Mouse (Mus musculus) monocyte, adult 5-6 weeks (primary cell): Measurements from ENCODE around the gene Mdm2. TPM values are rescaled to one million over a fixed set of nuclear protein-coding genes. Genes with fewer than 3 reads are reported as not detected.

Source experiments
- ATAC-seq: fragments of 153-309, 156-312 bp; replicated peaks from 2 replicates; pipeline ENCODE4 v1.8.0; 2017; ENCODE audit warnings: mild to moderate bottlenecking; ENCODE audit not compliant: low TSS enrichment, insufficient number of reproducible peaks, severe bottlenecking, poor library complexity, low FRiP score
- total RNA-seq: library from RNA; stranded (forward); fragments of 200-1000, 200-491, 200-594 nt; gene quantifications from 3 replicates; pipeline ENCODE4 v1.2.3, GENCODE M21; 2017

Gene Mdm2
- total RNA-seq, 1 experiment from 2014 or later = 175 TPM

DNA sequence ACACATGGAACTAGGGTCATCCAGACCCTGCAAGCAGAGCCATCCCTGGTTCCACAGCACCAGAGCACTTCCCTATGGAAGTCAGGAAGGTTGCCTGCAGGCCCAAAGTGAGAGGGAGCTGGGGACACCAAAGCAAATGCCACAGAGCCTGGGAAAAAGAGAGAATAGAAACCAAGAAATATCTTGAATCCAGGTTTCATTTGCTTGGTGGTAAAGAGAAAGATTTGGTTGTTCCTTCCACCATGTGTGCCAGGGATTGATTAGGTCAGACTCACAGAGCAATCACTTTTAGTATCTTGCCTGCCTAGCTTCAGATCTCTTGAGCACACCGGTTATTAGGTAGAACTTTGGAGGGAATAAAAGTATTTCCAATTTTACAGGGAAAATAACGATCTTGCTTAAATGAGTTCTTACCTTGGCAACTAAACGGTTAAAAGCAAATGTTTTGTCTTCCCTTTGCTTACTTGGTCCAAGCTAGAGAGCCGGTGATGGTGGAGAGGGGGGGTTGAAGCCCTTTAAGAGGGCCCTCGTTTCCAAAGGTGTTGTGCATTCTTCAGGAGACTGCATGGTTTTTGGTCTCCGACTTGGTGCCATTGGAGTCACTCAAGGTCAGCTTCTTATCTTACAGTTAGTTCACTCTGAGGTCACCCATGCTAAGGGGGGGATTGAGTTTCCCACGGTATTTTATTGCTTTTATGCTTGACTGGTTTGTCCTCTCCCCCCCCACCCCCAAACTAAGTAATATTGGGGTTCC, 54.5 kb downstream of the Mdm2 start:
- no peak for ATAC-seq

GRCm38 (mm10) chr10:117655460-117655859, 55.1 kb downstream of the Mdm2 start:
- ATAC-seq = no peak

DNA sequence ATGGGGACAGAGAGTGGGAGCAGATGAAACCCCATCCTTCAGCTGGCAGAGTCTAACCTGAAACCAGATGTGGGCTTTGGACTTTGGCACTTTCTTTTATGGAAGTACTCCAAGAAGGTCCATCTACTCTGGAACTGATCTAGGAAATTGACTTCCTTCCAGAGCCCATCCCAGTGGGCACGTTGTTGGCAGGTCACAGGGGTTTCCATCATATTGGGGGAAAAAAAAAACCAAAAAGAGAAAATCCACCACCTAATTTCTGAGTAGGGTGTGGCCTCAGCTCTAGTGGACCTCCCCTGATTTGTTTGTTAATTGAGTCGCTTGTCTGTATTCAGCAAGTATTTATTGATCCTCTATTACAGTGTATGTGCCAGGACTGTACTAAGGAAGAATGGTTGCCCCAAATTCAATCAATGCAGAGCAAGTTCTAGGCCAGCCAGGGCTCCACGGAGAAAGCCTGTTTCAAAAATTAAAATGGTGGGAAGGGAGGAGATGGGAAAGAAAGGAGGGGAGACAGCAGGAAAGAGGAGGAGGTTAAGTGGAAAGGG, 55.9 kb downstream of the Mdm2 start:
- ATAC-seq = no peak

DNA sequence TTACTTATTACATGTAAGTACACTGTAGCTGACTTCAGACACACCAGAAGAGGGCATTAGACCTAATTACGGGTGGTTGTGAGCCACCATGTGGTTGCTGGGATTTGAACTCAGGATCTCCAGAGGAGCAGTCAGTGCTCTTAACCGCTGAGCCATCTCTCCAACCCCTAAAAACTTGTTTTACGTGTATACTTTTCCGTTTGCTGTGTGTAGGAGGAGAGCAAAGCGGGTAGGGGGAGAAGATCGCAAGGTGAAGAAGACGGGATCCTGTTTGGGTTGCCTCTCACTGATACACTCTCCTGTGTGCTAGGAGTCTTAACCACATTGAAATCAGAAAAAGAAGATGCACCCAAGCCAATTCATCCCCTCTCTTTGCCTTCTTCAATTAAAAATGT, 56.8 kb downstream of the Mdm2 start:
- no peak for ATAC-seq

- ATAC-seq = no peak
Measured at GRCm38 (mm10) chr10:117652930-117653778, 57.4 kb downstream of the Mdm2 start.

DNA sequence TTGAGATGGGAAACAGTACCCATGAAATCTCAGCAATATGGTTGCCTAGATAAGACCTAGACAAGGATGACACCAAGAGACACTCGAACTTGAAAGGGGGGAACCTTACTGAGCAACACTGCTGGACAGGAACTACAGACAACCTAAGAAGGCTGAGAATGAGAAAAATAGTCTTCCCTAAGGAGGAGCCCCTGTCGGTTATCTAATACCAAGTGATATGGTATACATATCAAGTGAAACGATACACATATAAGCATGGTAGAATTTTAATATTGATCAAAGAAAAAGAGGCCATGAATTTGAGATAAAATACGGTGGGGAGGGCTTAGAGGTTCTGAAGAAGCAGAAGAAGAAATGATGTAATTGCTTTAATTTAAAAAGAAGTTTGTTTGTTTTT, 58.2 kb downstream of the Mdm2 start:
- no peak for ATAC-seq

DNA sequence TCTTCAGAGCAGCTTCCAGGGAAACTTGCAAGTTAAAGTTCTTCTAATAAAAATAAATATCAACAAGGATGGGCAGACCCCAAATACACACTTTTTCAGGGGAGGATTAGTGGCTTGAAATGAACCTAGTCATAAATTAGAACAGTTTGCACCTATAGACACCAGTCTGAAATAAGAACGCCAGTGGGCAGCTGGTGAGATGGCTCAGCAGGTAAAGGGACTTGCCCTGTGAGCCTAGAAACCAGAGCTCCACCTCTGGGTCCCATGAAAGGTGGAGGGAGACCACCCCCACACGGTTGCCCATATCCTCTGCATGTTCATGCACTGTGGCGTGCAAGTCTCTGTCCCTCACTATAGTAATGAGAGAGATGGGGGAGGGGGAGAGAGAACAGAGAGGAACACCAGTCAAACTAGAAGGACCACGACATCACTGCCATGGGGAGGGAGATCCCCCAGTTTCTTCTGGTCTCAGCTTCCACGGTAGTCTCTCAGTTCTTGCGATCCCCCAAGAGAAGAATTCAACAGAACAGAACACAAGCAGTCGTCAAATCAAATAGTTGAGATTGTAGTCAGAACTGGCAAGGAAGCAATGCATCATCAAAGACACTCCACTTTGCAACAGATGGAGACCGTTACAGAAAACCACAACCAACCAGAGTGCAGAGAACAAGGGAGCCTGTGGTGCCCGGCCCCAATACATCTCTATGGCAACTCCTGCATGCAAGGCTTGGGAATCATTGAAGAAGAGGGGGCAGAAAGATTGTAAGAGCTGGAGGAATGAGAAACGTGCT, 58.8 kb downstream of the Mdm2 start:
- ATAC-seq = no peak

DNA sequence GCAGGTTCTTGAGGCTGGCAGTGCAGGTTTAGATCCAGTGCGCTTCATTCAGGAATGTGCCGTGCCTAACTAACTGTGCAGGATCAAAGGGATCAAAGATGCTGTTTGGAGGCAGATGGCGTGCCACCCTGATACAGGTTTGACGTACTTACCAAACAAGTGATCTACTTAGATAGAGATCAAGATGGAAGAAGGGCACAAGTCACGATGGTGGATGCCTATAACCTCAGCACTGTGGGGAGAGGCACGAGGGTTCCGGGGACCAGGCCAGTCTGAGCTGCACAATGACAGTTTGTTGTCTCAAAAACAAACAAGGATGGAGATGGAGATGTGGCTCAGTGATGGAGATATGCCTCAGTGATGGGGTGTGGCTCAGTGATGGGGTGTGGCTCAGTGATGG, 59.8 kb downstream of the Mdm2 start:
- no peak for ATAC-seq

- ATAC-seq = no peak
Measured at GRCm38 (mm10) chr10:117650042-117650655, 60.4 kb downstream of the Mdm2 start.

GRCm38 (mm10) chr10:117649292-117650041, 61.1 kb downstream of the Mdm2 start:
- no peak for ATAC-seq

GRCm38 (mm10) chr10:117648643-117649042, 61.9 kb downstream of the Mdm2 start:
- ATAC-seq = no peak

GRCm38 (mm10) chr10:117647964-117648472, 62.5 kb downstream of the Mdm2 start:
- no peak for ATAC-seq

DNA sequence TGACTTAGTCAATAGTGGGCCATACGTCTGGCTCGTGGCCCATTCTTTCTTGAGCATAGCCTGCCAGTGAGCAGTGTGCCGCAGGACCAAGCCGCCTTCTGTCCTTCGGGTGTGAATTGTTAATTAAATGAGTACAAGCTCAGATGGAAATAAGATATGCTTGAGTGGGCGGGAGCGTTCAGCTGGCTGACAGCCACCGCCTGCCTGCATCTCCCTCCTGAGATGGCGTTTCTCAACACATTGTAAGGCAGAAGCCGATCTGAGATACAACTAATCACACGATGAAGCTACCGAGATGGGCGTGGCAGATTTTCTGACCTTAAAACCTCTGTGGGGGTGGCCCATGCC, 63.4 kb downstream of the Mdm2 start:
- ATAC-seq = no peak

GRCm38 (mm10) chr10:117646482-117647157, 63.9 kb downstream of the Mdm2 start:
- no peak for ATAC-seq

DNA sequence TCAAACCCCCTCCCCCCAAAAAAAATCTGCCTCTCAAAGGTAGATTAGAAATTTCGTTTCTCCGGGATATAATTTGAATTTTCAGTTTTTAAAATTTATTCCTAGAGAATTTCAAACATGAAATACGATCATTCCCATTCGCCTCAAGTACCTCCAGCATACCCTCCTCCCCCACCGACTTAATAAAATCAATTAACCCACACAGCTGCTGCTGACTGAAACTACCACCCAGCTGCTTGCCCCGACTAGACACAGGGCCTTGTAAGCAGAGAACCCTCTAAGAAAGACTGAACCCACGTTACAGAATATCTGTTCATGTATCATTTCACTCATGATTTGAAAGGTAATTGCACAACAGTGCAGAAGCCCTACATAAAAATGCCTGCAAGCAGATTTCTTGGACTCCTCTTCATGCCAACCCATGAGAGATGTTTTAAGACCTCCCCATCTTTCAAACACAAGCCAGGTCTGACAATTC, 65.0 kb downstream of the Mdm2 start:
- ATAC-seq = no peak

GRCm38 (mm10) chr10:117644828-117645227, 65.7 kb downstream of the Mdm2 start:
- ATAC-seq = no peak

- no peak for ATAC-seq
Measured at GRCm38 (mm10) chr10:117644429-117644748, 66.2 kb downstream of the Mdm2 start.
